Mouse (Mus musculus) left cerebral cortex, adult 2 months (tissue): ENCODE measurements at regions not wholly inside any gene's neighbourhood (a gene's known extent, or its start where the extent isn't known, plus 50 kb on each side); places are given as distances from the start of the nearest gene placed in this dataset.

ENCODE experiments used
- DNase-seq, 2 experiments: peaks; one replicate each; pipeline ENCODE4 v3.0.0; 2021 to 2022; ENCODE audit warnings: low spot score in 2 of 2, mixed read lengths in 1 of 2; ENCODE audit errors: extremely low spot score in 1 of 2
- H3K27ac ChIP-seq: fragments of 200-600 bp; 2 replicates; pipeline ENCODE4 v1.8.1; 2022
- H3K4me3 ChIP-seq: fragments of 200-600 bp; 2 replicates; pipeline ENCODE4 v1.8.1; 2022
- CTCF ChIP-seq: fragments of 200-600 bp; IDR thresholded peaks from 2 replicates; pipeline ENCODE4 v1.8.1; 2022; ENCODE audit warnings: antibody characterized with exemption, mild to moderate bottlenecking, moderate library complexity
- intact Hi-C: fragments of 180-260 bp; cut with DNase I; formaldehyde crosslinking; loops from one replicate; pipeline ENCODE4 v1.15.1; 2025

- DNase-seq = peak in 1 of 2 experiments; percentile 17
- intact Hi-C loops = no loop called here
- Histone ChIP-seq H3K4me3 (no peak overlapping the region), H3K27ac (no peak overlapping the region)
- TF ChIP-seq CTCF = peak; percentile 5; the same call in 1 of the 2 replicates
Observed at GRCm38 (mm10) chr7:137715126-137715900, 277.9 kb downstream of the Glrx3 start.

DNA sequence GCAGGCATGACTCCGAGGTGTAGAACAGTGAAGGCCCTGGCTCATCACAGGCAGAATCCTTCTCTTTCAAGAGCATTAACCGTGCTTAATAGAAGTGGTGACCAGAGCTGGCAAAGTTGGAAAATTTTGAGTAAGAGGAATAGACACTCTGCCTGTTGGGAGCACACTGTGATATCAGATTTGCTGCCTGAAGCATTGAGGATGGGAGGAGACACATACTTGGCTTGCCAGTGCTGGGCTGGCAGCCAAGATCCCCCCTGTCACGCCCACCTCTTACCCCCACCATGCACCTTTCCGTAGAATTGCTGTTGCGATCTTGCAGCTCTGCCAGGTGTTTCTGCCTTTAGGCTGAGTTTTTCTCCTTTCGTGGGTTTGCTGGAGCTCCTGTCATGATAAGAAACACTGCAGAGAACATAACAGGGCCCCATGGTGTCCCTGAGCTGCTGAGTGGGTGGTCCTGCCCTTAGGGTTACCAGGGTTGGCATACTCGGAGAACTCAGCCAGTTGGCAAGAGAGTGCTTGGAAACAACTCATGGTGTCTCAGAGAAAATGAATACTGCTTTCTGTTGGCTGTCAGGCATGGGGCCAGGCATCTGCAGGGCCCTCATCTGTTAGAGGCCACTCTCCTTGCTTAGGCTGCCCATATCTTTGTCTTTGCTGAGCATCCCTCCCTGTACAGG, 286.1 kb downstream of the Glrx3 start:
- TF ChIP-seq CTCF = no peak
- intact Hi-C loops = no loop called here
- DNase-seq = peak in 1 of 2 experiments; percentile 27
- Histone ChIP-seq H3K4me3 (no peak overlapping the region), H3K27ac (no peak overlapping the region)

DNA sequence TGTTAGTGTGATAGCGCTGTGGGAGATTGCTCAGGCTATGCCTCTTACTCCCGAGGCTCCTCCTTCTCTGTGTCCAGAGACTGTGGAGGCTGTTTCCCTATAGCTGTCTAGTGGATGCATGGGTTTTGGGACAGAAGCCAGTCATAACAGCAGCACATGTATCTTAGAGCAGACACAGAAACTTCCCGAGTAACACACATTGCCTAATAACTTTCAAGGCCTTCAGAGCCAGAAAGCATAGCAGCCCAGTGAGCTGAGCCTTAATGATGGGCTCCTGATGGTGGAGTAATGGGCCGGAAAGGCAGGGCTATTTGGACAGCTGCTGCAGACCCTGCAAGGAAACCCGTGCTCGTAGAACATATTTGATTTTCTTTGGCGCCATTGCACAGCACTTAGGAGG, 288.6 kb downstream of the Glrx3 start:
- H3K4me3 ChIP-seq = no peak overlapping the region
- H3K27ac ChIP-seq = no peak overlapping the region
- intact Hi-C loops = no loop called here
- DNase-seq = no peak
- TF ChIP-seq CTCF = no peak

DNA sequence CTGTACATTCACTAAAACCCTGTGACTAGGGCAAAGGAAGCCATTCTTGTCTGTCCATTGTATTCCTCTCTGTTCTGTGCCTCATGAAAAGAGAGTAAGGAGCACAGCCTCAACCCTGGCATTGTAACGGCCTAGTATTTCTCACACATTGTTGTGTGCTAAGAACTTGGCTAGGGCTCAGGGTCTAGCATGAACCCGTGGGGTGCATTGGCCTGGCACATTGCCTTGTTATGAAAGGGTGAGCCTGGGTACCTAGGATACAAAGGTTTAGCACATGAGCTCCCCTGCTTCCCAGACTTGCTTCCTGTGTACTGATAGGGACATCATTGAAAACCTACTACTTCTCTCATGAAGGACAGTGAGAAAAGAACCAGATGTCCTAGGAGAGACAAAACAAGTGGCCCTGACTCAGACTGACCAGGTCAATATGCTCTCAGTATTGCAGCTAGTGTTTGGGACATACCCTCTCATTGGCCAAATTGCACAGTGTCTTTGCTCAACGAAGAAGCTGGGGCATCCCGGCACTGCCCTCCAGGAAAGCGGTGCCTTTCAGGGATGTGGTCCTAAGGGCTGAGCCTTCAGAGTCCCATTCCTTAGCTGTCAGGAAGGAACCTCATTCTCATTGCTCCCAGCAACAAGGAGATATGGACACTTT, 298.6 kb downstream of the Glrx3 start:
- H3K4me3 ChIP-seq = no peak overlapping the region
- no peak for TF ChIP-seq CTCF
- intact Hi-C loops = no loop called here
- H3K27ac ChIP-seq = no peak overlapping the region
- no peak for DNase-seq

- no peak overlapping the region for H3K27ac ChIP-seq
- no peak for DNase-seq
- TF ChIP-seq CTCF = no peak
- no peak overlapping the region for H3K4me3 ChIP-seq
- intact Hi-C loops = no loop called here
Observed at GRCm38 (mm10) chr7:137741702-137742101, 304.3 kb downstream of the Glrx3 start.

DNA sequence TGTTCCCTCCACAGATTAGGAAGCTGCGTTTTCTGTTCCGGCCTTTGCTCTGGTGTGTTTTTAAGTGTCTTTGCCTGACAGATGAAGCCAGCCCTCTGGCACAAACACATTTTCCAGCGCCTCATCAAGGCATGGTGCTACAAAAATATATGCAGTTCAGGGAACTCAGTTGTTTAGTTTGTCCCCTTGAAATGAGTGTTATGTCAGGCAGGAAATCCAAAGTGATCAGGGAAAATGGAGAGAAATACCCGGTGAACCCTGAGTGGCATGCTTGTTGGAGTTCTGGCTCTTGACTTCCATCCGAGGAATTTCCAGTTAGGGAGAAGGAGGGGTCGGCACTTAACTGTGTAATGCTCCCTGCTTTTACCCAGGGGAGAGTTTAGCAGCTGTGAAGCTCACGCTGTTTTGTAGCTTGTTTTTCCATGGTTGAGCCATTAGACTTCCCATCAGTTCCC, 304.9 kb downstream of the Glrx3 start:
- H3K27ac ChIP-seq = no peak overlapping the region

DNA sequence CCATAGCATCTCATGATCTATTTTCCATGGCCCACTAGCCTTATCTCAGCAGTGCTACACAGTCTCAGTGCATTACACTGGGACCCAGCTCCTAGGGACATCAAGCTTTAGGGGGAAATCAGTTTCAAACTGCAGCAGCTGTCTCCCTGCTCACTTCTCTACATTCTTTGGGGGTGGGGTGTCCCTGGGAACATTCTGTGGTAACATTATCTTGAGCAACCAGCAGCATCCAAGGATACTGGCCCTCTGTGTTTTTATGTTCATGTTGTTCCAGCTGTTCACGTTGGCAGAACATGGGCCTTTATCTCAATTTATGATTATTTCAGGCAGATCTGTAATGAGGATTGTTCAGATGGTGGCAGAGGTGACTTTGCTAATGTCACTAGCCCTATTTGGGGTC, 308.2 kb downstream of the Glrx3 start:
- Histone ChIP-seq H3K4me3 (no peak overlapping the region), H3K27ac (no peak overlapping the region)
- DNase-seq = no peak
- no peak for TF ChIP-seq CTCF
- intact Hi-C loops = no loop called here

More for the DNA sequence above, 304.9 kb downstream of the Glrx3 start:
- no peak overlapping the region for H3K4me3 ChIP-seq
- intact Hi-C loops = no loop called here
- TF ChIP-seq CTCF = no peak
- no peak for DNase-seq

GRCm38 (mm10) chr7:137745991-137746390, 308.6 kb downstream of the Glrx3 start:
- intact Hi-C loops = no loop called here
- no peak overlapping the region for H3K27ac ChIP-seq
- no peak for TF ChIP-seq CTCF
- DNase-seq = no peak
- H3K4me3 ChIP-seq = no peak overlapping the region

- no peak for TF ChIP-seq CTCF
- no peak for DNase-seq
- no peak overlapping the region for H3K27ac ChIP-seq
- H3K4me3 ChIP-seq = no peak overlapping the region
- intact Hi-C loops = no loop called here
Observed at GRCm38 (mm10) chr7:137748936-137749335, 311.5 kb downstream of the Glrx3 start.

DNA sequence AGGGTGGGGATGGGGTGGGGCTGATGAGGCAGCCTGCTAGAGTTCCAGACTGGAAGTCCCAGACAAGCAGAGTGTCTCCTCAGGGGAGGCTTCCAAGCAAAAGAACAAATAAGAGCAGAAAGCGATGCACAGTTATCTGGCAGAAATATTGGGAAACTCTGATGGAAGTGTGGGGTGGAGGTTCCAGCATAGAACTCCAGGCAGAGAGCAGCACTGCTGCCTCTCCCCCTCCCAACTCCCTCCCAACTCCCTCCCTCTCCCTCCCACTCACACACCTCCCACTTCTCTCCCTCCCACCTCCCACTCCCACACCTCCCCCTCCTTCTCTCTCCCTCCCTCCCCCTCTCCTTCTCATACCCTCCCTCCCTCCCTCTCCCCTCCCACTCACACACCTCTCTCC, 313.3 kb downstream of the Glrx3 start:
- Histone ChIP-seq H3K27ac (no peak overlapping the region), H3K4me3 (no peak overlapping the region)
- DNase-seq = no peak
- intact Hi-C loops = no loop called here
- no peak for TF ChIP-seq CTCF

GRCm38 (mm10) chr7:137751151-137751859, 313.9 kb downstream of the Glrx3 start:
- DNase-seq = no peak
- no peak for TF ChIP-seq CTCF
- H3K27ac ChIP-seq = no peak overlapping the region
- intact Hi-C loops = no loop called here
- H3K4me3 ChIP-seq = no peak overlapping the region

DNA sequence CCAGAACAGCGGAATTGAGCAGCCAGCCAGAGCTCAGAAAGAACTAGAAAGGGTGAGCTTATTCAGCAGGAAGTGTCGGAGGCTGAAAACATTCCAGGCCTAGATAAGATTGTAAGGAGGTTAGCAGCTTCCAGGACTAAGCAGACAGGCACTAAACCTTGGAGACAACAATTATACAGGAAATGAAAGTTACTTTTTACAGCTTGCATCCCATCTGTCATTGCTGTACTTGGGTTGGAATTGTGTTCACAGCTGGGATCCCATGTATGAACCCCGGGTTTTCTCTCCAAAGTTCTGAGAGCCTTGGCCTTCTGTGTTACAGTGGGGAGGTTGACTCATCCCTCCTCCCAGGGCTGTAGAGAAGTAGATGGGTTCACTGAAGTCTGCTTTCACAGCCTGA, 328.5 kb downstream of the Glrx3 start:
- no peak for TF ChIP-seq CTCF
- Histone ChIP-seq H3K27ac (no peak overlapping the region), H3K4me3 (no peak overlapping the region)
- intact Hi-C loops = no loop called here
- DNase-seq = no peak
